Mouse (Mus musculus) ES-E14 (cell line): Measurements from ENCODE around the gene Cox7a2. TPM values are rescaled to one million over a fixed set of nuclear protein-coding genes. Genes with fewer than 3 reads are reported as not detected.

ENCODE experiments used
- DNase-seq: peaks from one replicate; pipeline ENCODE4 v3.0.0-alpha.2; 2013; ENCODE audit warnings: low read depth, low spot score
- H3K27ac ChIP-seq: 2 replicates; pipeline ENCODE4 v1.5.1; 2012; ENCODE audit warnings: low read depth, mild to moderate bottlenecking, low read length, moderate library complexity, mixed read lengths; ENCODE audit not compliant: poor library complexity, insufficient read depth, severe bottlenecking
- H3K36me3 ChIP-seq: 2 replicates; pipeline ENCODE4 v1.6.1; 2012; ENCODE audit warnings: mild to moderate bottlenecking, low read length, moderate library complexity, mixed read lengths; ENCODE audit not compliant: control insufficient read depth, poor library complexity, insufficient read depth, severe bottlenecking
- H3K4me1 ChIP-seq, 2 experiments: fragments of 150-350 bp in 1 of 2; sonication (generic) in 1 of 2; 2 replicates each; pipeline ENCODE4 v1.6.1; 2012; ENCODE audit warnings: low read length in 2 of 2, mild to moderate bottlenecking in 1 of 2, mixed read lengths in 1 of 2; ENCODE audit not compliant: control insufficient read depth in 2 of 2, insufficient read depth in 2 of 2, poor library complexity in 1 of 2
- H3K4me3 ChIP-seq, 2 experiments: fragments of 150-350 bp in 1 of 2; sonication (generic) in 1 of 2; 2 replicates each; pipeline ENCODE4 v1.5.1; 2012; ENCODE audit warnings: low read length in 2 of 2, low read depth in 1 of 2, mild to moderate bottlenecking in 1 of 2, mixed read lengths in 1 of 2; ENCODE audit not compliant: insufficient read depth in 1 of 2, poor library complexity in 1 of 2, severe bottlenecking in 1 of 2
- H3K9ac ChIP-seq: 2 replicates; pipeline ENCODE4 v1.6.1; 2012; ENCODE audit warnings: low read depth, mild to moderate bottlenecking, low read length, mixed read lengths; ENCODE audit not compliant: poor library complexity, insufficient read depth, severe bottlenecking
- H3K9me3 ChIP-seq: fragments of 150-350 bp; sonication (generic); 2 replicates; pipeline ENCODE4 v1.6.1; 2012; ENCODE audit warnings: low read depth, mild to moderate bottlenecking, low read length; ENCODE audit not compliant: control insufficient read depth, insufficient read depth
- CHD2 ChIP-seq: IDR thresholded peaks from 2 replicates; pipeline ENCODE4 v1.6.1; 2014; ENCODE audit warnings: mild to moderate bottlenecking, low read depth, low read length, inconsistent platforms
- HCFC1 ChIP-seq: IDR thresholded peaks from 2 replicates; pipeline ENCODE4 v1.6.1; 2012; ENCODE audit warnings: low read length, inconsistent platforms, borderline replicate concordance; ENCODE audit not compliant: insufficient read depth
- MAFK ChIP-seq: IDR thresholded peaks from 2 replicates; pipeline ENCODE4 v1.6.1; 2014; ENCODE audit warnings: mild to moderate bottlenecking, low read depth, low read length, inconsistent platforms; ENCODE audit not compliant: insufficient read depth
- ZC3H11A ChIP-seq: IDR thresholded peaks from 2 replicates; pipeline ENCODE4 v1.6.1; 2012; ENCODE audit warnings: low read depth, mild to moderate bottlenecking, inconsistent platforms, low read length, borderline replicate concordance
- ZNF384 ChIP-seq: IDR thresholded peaks from 2 replicates; pipeline ENCODE4 v1.6.1; 2012; ENCODE audit warnings: low read depth, low read length, inconsistent platforms
- in situ Hi-C, 2 experiments: fragments of 600-800 bp; cut with MboI; formaldehyde crosslinking; loops; one replicate each; pipeline ENCODE4 v1.15.1; 2025; ENCODE audit warnings: low sequenced_read_pairs in 2 of 2, inconsistent platforms in 1 of 2; ENCODE audit not compliant: unreplicated experiment in 2 of 2
- total RNA-seq: library from RNA; depleted of rRNA; stranded (reverse); fragments of 300-350 nt; gene quantifications from 2 replicates; pipeline ENCODE4 v1.2.3, GENCODE M21; 2012

Gene Cox7a2
- total RNA-seq, 1 experiment = 300 TPM

DNA sequence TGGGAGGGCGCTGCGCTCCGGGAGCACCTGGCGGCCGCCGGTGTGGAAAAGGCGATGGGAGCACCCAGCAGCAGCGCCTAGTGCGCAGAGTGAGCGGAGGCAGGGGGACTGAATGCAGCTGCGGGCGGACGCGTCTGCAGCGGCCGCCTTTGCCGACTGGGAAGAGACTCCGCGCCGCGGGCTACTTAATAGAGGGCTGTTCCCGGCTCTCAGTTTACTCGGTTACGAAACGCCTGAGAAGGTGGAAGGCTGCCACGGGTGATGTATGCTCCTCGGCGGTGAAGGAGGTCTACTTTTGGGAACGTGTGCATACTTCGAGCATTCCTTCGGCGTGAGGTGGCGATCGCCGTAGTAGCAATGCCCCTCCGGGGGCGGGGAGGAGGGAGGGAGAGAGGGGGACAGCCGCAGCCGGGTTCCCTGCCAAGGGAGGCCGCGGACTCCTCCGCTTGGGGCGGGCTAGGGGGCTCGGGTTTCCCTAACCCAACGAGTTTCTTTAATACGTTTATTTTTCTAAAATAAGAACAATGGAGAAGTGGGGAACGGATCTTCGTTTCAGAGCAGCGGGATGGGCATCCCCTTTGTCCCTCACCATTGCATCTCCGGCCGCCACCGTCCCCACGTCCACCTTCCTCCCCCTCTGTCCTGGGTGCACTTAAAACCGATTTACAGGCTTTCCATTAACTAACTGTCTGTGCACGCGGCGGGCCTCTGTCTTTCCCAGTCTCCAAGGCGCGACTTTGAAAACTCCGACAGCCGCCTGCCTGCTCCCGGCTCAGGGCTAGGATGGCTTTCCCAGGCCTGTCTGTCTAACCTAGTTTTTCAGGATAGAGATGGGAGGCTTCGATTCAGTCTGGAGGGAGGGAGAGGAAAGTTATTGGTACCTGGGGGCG, 41.0 kb downstream of the Cox7a2 start, which contains the start of gene Col12a1:
TSS of gene Col12a1 (minus strand) at position 351 of the 890 bp plus-strand sequence.
- no peak for DNase-seq
- TF ChIP-seq ZC3H11A (no peak), MAFK (no peak), ZNF384 (no peak), CHD2 (no peak), HCFC1 (no peak)
- Histone ChIP-seq H3K4me3 (peak within 1 kb of the TSS; percentile 59 to 65), H3K27ac (no peak within 1 kb of the TSS), H3K9ac (0 out of 2 replicates have a peak within 1 kb of the TSS, but pooled peaks have one; percentile 32), H3K4me1 (no peaks in the 10 kb centered on the region), H3K36me3 (no peaks in the 10 kb centered on the region), H3K9me3 (no peaks in the 10 kb centered on the region)
- in situ Hi-C loops = loop anchor here (5.0 to 25.0 kb wide), 3 partner anchors 671 to 946 kb away; no protein-coding TSS in a partner anchor

DNA sequence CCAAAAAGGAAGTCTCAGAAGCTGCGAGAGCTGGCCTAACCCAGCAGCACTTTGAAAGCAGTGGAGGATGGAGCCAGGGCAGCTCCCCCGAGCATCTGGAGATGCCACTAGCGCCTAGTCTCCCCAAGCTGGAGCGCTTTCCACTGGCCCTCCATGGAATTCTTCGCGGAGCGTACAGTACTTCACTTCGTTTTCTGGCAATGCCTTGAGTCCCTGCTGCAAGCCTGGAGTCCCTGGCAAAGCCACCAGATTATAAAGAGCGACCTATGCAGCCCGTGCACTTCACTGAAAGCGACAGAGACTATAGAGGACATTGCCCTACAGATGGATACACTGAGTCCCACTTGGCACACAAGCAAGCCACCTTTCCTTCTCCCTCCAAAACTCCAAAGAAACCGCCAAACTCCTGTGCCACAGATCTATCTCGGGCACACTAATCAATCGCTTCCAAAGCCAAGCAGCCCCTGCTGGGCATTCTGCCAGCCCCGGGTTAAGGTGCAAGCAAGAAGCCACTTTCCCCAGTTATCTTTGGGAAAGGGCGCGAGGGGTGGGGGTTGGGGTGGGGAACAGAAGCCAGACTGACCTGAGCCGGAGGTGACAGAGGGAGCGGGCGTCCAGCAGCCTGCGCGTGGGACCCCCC, 41.7 kb downstream of the Cox7a2 start:
- Histone ChIP-seq H3K4me1 (no peaks in the 10 kb centered on the region), H3K27ac (no peak overlapping the region)
- in situ Hi-C loops = loop anchor here (5.0 to 25.0 kb wide), 3 partner anchors 671 to 946 kb away; no protein-coding TSS in a partner anchor

DNA sequence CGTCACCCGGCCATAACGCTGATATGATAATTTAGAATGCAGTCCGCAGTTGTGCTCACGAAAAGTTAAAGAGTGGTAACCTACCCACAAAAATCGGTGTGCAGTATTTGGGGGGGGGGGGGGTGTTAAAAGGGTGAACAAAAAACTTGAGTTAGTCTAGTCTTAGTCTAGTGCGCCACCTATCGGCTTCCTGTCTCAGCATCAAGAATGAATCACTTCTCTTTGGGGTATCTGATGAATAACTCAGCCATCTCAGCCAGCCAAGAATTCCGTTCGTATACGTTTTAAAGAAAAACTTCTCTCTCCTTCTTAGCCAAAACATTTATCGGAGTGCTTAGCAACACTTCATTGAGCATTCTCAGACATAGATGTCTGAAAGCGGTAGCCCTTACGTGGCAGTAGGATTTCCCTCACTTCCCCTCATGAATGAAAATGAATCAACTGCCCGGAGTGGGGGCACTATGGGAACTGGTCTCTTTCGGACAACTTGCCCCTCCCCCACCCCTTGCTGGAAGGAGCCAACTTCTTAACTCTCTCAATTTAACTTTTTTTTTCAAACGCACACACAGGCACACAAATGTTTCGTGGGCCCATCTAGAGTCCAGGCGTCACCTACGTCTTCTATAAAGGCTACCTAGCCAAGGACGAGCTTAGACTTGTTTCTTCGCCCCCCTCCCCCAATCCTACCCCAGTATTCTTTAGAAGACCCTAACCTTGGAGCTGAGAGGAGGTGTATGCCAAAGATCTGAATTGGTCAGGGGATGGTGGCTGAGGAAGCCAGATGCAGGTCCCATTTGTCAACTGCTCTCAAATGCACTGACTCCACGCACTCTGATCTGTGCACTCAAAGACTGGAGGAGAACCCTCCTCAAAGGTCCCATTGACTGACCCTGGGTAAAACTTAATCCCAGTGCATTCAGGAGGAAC, 42.5 kb downstream of the Cox7a2 start:
- in situ Hi-C loops = loop anchor here (5.0 to 25.0 kb wide), 3 partner anchors 670 to 945 kb away; no protein-coding TSS in a partner anchor
- TF ChIP-seq MAFK (no peak), ZC3H11A (peak; percentile 68; the same call in 1 of the 2 replicates)
- H3K9ac ChIP-seq = no peak overlapping the region
- H3K36me3 ChIP-seq = no peaks in the 10 kb centered on the region
- no peak overlapping the region for H3K27ac ChIP-seq
- H3K9me3 ChIP-seq = no peaks in the 10 kb centered on the region
- H3K4me1 ChIP-seq = no peaks in the 10 kb centered on the region
- H3K4me3 ChIP-seq = no peak overlapping the region
- no peak for DNase-seq

More for the DNA sequence above, 41.7 kb downstream of the Cox7a2 start:
- TF ChIP-seq HCFC1 (no peak), ZC3H11A (no peak), CHD2 (no peak), MAFK (no peak), ZNF384 (no peak)
- Histone ChIP-seq H3K9ac (0 out of 2 replicates have a peak overlapping the region, but pooled peaks have one; percentile 32), H3K4me3 (peak overlapping the region; percentile 59 to 65; a peak in 3 of 4 replicates), H3K9me3 (no peaks in the 10 kb centered on the region), H3K36me3 (no peaks in the 10 kb centered on the region)
- DNase-seq = no peak

DNA sequence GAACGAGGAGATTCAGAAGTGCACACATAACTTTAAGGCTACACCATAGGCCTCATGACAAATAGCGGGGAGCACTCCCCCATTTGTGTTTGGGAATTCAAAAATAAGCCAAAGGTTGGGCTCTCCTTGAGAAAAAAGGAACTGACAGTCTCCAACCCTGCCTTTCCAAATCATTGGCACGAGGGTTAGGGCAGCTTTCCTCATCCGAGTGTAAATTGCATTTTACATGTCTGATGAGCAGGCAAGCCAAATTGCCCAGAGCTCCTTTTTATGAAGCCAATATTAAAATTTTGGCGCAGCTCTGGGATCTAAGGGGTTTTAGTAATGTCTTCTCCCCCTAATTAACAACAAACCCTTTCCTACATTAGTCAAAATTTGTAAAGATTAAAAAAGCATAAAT, 43.2 kb downstream of the Cox7a2 start:
- DNase-seq = no peak
- TF ChIP-seq ZNF384 (no peak), HCFC1 (no peak), CHD2 (no peak), MAFK (no peak), ZC3H11A (no peak)
- Histone ChIP-seq H3K27ac (no peak overlapping the region), H3K9ac (no peak overlapping the region), H3K4me3 (no peak overlapping the region), H3K36me3 (no peaks in the 10 kb centered on the region), H3K9me3 (no peaks in the 10 kb centered on the region), H3K4me1 (no peaks in the 10 kb centered on the region)
- in situ Hi-C loops = loop anchor here (5.0 to 25.0 kb wide), 3 partner anchors 669 to 944 kb away; no protein-coding TSS in a partner anchor
